Mouse (Mus musculus) ovary, postnatal 36 days (tissue): ENCODE measurements at regions not wholly inside any gene's neighbourhood (a gene's known extent, or its start where the extent isn't known, plus 50 kb on each side); places are given as distances from the start of the nearest gene placed in this dataset.
"Not testable (repeated sequence)": the region's sequence is repeated elsewhere in the genome, so short reads cannot be mapped to it uniquely, and the experiment has no call there.

Experiments
- DNase-seq: peaks from one replicate; pipeline ENCODE4 v3.0.0; 2022; ENCODE audit warnings: low spot score, mixed read lengths

GRCm38 (mm10) chr10:46100837-46101236 lies 523.2 kb downstream of the Hace1 start:
- no peak for DNase-seq

DNA sequence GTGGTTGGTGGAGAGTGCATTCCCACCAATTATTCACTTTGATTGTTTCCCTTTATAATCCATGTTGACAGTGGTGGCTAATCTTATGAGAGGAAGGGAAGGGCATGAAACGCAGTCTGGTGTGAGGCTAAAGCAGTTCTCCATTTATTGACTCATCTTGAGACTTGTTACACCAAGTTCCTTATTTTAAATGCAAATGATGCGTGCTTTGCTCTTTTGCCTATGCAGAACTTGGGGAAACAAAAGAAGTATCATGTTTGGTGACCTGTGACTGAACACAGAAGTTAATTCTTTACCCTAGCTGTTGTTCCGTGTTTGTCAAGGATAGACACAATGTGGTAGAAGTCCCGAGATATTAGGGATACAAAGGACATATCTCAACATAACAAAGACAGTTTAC lies 531.2 kb downstream of the Hace1 start:
- DNase-seq: no peak

DNA sequence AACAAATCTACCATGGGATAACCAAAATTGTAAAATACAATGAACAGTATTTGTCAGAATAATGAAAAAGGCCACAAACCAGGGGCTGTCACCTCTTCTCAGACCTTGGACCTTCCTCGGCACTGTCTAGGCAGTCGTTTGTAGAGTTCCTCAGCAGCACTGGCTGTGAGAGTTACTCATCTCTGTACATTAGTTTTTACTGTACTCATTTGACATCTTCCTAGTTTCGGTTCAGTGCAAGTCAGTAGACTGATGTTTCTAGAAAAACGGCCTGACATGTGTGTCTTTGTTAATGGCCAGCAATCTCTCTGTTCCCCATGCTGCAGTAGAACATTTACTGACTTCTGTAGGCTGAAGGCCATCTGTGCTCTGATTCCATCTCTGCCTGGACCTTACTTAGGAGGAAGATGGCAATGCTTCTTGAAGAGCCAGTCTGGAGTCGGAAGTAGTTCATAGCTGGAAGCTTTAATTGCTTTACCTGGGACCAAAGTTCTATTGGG lies 537.1 kb downstream of the Hace1 start:
- no peak for DNase-seq

DNA sequence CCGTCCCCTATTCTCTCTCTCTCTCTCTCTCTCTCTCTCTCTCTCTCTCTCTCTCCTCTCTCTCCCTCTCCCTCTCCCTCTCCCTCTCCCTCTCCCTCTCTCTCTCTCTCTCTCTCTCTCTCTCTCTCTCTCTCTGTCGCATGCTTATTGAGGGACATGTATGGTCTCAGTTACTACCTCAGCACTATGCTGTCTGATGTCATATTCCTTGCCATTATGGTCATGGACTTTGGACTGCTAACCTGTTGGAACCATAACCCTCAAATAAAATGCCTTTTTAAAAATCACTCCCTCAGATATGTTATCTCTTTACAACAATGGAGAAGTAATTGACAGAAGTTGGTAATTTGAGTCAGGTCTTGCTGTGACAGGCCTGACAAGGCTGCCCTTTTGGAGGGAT lies 544.8 kb downstream of the Hace1 start:
- not testable (repeated sequence) for DNase-seq

- DNase-seq: no peak
These were observed 546.2 kb downstream of the Hace1 start for GRCm38 (mm10) chr10:46123795-46124194.

- no peak for DNase-seq
These were observed 557.6 kb downstream of the Hace1 start for GRCm38 (mm10) chr10:46135120-46135748.

GRCm38 (mm10) chr10:46174035-46174434 lies 596.4 kb downstream of the Hace1 start:
- DNase-seq: no peak

DNA sequence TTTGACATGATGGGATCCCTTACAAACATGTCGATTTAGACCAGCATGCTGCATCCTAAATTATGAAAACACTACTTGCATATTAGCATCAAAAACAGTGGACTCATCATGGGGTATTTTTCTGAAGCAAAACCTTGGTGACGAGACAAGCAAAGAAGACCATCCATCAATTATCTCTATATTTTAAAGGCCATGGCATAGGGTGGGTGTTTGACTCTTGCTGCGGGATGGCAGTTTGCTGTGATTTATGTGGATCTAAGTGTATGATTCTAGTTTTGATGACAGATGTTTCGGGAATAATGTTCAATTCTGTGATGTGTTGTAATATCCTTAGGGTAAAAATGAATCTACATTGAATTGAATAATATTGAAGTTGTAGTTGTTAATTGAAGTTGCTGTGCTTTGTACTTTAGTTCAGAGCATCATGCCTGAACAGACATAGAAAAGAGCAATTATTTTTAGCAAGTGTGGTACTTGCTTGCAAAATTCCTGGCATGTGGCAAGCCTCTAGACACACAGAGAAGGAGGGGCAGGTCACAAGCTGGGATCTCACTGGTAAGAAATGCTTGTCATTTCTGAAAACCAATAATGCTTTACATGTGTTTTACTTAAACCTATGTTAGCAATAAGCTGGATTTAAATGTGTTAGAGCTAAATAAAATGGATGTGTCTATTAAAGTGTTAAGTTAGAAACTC lies 608.3 kb downstream of the Hace1 start:
- no peak for DNase-seq

GRCm38 (mm10) chr10:46194143-46194542 lies 616.5 kb downstream of the Hace1 start:
- no peak for DNase-seq

GRCm38 (mm10) chr10:46226837-46227402 lies 649.3 kb downstream of the Hace1 start:
- DNase-seq: no peak

GRCm38 (mm10) chr10:46229608-46230007 lies 652.0 kb downstream of the Hace1 start:
- no peak for DNase-seq

DNA sequence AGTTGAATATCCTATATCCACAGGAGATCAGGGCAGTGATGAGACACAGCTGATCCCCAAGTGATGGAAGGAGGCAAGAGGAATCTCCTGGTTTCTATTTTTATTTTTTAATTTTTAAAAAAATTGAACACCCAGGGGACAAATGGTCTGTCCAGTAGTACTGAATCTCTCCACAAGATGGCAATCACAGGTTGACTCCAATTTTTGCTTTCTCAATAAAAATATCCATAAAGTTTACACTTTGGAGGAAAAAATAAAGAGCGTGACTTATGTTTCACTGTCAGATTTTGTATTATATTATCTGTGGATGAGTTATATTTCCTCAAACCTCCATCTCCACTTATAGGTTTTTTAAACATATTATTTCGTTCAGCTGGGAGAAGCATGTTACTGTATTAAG lies 658.0 kb downstream of the Hace1 start:
- DNase-seq: no peak

GRCm38 (mm10) chr10:46255575-46255974 lies 677.9 kb downstream of the Hace1 start:
- DNase-seq: no peak

GRCm38 (mm10) chr10:46269710-46270109 lies 692.1 kb downstream of the Hace1 start:
- DNase-seq: no peak

- DNase-seq: no peak
These were observed 696.2 kb downstream of the Hace1 start for GRCm38 (mm10) chr10:46273846-46274245.

DNA sequence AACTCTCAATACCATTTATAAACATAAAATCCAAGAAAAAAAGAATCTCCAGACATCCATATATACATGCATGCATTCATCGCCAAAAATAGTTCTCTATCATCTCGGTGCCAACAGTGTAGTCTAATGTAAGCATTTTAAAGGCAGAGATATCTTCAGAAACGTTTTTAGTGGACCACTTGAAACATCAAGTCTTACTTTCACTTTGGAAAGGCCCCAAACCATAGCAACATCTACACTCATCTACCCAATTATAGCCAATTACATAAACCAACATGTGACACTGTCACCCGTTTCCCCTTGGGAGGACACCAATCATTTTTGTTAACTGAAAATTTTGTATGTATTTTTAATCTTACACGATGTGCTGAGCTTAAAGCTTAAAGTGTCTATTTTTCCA lies 716.7 kb downstream of the Hace1 start:
- no peak for DNase-seq

- no peak for DNase-seq
These were observed 720.7 kb downstream of the Hace1 start for GRCm38 (mm10) chr10:46298352-46298751.

GRCm38 (mm10) chr10:46299521-46299920 lies 721.9 kb downstream of the Hace1 start:
- DNase-seq: no peak

DNA sequence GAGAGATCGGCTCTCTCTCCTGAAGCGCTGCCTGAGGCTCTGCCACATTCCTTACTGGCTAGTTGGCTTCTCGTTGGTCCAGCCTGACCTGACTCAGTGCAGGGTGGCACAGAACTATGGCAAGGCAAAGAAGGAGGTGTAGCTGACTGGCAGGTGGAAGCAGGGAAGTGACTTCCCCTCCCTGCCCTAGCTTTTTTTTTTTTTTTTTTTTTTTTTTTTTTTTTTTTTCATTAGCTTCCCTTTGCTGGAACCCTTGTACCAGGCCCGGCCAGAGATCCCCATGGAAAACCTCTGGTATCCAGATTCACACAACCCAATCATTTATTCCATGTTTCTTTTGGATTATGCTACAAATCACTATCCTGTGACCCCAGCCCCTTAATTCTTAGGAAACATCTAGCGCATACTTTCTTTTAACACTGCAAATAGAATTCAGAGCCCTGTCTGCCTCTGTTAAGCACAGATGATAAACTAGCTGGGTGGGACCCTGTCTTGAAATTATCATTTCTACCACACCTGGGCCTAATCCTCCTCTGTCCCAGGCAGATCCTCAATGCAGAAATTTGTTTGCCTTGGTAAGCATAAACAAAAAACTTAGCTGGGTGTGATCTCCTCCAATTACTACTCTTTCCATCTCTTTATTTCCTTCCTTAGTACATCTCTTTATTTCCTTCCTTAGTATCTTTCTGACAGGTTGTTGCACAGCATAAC lies 742.9 kb downstream of the Hace1 start:
- DNase-seq: no peak

DNA sequence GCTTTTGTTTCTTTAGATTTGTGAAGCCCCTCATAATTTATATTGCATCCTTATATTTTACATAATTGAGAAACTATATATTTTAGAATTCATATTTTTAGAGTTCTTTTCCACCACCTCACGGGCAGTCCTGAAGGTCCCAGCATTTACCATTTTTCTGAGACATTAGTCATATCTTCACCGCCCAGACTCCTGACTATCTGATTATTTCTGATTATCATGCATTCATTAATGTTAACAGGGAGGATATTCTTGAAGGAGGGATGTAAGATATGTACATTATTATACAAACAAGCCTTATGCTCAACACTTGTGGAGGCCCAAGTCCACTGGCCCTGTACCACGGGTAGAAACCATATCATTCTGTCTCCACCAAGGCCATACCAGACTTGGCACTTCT lies 743.4 kb downstream of the Hace1 start:
- no peak for DNase-seq

DNA sequence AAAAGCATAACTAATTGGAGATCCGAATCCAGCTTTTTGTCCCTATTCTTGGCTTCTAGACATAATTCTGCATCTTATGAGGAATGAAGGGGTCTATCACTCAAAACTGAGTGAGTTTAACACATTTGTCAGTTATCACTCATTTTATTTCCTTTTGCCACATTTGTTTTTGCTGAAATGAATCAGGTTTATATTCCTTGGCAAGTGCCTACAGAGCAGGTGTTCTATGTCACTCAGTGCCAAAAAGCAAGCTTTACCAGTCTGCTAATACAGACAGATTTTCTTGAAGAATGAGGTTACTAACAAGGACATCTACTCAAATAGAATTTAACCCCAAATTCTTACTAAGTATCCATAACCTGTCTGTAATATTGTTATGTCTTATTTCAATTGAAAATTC lies 751.4 kb downstream of the Hace1 start:
- DNase-seq: no peak

GRCm38 (mm10) chr10:46331599-46332283 lies 754.1 kb downstream of the Hace1 start:
- no peak for DNase-seq
